Mouse (Mus musculus) left cerebral cortex, postnatal 14 days (tissue): ENCODE results near the gene Rpusd4. TPM values are rescaled to one million over a fixed set of nuclear protein-coding genes. Genes with fewer than 3 reads are reported as not detected.
A peak's percentile ranks its signal among the peaks of the same experiment; 100 is the strongest.

Source experiments
- DNase-seq, 2 experiments: peaks; one replicate each; pipeline ENCODE4 v3.0.0; 2021 to 2022; ENCODE audit warnings: low spot score in 2 of 2, mixed read lengths in 1 of 2
- intact Hi-C: fragments of 180-260 bp; cut with DNase I; formaldehyde crosslinking; loops from one replicate; pipeline ENCODE4 v1.15.1; 2025
- long read RNA-seq, 2 experiments: library from polyadenylated mRNA; stranded (forward); transcript quantifications; one replicate each; pipeline ENCODE4 v2.0.0; 2021
- total RNA-seq, 2 experiments: library from RNA; stranded (reverse); gene quantifications; 2 replicates each; pipeline ENCODE4 v1.2.3; 2021

Rpusd4 gene
- total RNA-seq = 1 to 10 TPM; 7.2 to 7.3 TPM
- long read RNA-seq, experiment 1, partial matches to known transcripts = 0 of 5 reads
- long read RNA-seq, experiment 1, other reads (novel, unspliced or antisense) = 0 of 5 reads
- long read RNA-seq, experiment 2, transcript Rpusd4-201 (7 exons, 1,821 nt) = major isoform, 7 of 7 reads
- long read RNA-seq, experiment 2, partial matches to known transcripts = 0 of 7 reads
- long read RNA-seq, experiment 2, other reads (novel, unspliced or antisense) = 0 of 7 reads

DNA sequence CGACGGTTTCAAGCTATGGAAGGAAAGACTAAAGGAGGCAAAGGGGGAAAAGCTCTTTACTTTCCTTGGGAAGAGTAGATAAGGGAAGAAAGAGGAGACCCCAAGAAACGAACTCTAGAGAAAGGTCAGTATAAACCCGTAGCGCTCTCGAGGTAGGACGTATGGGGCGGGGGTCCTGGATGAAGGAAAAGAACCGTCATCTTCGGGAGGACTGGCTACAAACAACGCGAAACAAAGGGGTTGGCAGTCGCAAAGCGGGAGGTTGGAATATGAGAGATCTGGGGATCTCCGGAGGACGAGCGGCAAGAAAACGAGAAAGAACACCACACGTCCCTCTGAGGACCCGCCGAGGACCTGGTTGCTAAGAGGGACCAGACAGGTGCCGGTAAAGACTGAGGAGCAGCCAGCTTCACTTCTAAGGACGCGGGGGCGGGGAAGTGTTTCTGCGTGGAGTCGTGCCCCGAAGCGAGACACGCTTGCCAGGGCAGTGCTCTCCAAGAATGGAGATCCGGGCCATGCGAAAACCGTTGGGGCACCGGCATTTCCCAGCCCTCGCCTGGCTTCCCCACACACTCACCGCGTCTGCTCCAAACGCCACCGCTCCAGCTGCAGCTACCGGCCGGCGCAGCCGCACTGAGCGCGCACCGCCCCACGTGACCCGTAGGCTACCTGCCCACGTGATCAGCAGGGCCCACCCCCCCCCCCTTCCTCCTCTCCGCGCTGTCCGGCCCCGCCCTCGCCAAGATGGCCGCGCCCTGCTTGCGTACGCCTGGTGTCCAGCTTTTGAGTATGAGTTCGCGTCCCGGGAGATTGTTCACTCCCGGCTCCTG lies at the start of gene Rpusd4, which contains the start of gene Fam118b:
Gene Rpusd4, plus strand, starts transcription at position 720 of the 830 bp plus-strand sequence.
Gene Fam118b, minus strand, starts transcription at position 660 of the 830 bp plus-strand sequence.
- DNase-seq = peak; percentile 94 to 95
- intact Hi-C loops = loop anchor here (2.0 kb wide), 1 partner anchor 57 kb away; the partner anchor contains the start of gene Foxred1

GRCm38 (mm10) chr9:35217963-35218362 lies 49.7 kb upstream of the Rpusd4 start:
- intact Hi-C loops = no loop called here
- DNase-seq = no peak

DNA sequence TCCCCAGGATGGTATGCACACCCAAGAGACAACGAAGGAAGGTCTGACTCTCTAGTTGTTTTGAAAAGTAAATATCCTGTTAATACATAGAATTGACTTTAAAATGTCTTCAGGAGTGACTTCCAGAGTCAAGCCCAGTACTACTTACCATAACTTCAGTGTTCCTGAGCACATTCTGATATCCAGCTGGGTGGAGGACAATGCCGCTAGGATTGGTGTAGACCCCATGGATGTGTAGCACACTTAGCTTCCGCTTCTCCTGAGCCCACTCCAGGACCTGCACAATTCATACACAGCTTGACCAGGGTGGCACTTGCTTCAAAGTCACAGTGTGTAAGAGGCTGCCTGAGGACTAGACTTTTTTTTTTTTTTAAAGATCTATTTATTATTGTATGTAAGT lies 44.2 kb upstream of the Rpusd4 start:
- intact Hi-C loops = no loop called here
- DNase-seq = no peak

DNA sequence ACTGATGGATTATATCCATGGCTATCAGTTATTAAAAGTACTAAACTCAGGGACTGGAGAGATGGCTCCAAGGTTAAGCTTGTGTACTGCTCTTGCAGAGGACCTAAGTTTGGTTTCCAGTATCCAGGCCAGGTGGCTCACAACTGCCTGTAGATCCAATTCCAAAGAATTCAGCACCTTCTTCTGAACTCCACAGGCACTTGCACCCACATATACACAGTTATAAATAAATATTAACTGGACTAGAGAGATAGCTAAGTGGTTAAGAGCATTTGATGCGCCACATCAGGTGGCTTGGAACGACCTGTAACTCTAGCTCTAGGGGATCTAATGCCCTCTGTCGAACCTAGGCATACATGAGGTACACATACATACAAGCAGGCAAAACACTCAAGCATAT lies 39.0 kb upstream of the Rpusd4 start:
- intact Hi-C loops = no loop called here
- DNase-seq = no peak

DNA sequence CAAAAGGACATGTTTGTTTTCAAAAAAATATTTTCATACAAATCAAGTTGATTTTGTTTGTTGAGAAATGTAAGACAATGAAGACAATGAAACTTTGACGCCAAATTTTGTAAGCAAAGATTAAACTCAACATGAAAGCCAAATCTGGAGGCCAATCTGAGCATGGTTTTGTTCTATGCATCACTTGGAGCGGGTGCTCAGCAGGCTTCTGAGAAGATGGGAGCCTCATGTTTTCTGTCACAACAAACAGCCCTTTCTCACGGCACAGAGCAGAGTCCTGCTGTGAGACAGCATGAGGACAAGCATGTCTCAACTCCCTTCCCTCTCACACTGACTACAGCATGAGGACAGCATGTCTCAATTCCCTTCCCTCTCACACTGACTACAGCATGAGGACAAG lies 31.7 kb upstream of the Rpusd4 start:
- DNase-seq = no peak
- intact Hi-C loops = no loop called here

GRCm38 (mm10) chr9:35238371-35238770 lies 29.3 kb upstream of the Rpusd4 start:
- no peak for DNase-seq
- intact Hi-C loops = no loop called here

DNA sequence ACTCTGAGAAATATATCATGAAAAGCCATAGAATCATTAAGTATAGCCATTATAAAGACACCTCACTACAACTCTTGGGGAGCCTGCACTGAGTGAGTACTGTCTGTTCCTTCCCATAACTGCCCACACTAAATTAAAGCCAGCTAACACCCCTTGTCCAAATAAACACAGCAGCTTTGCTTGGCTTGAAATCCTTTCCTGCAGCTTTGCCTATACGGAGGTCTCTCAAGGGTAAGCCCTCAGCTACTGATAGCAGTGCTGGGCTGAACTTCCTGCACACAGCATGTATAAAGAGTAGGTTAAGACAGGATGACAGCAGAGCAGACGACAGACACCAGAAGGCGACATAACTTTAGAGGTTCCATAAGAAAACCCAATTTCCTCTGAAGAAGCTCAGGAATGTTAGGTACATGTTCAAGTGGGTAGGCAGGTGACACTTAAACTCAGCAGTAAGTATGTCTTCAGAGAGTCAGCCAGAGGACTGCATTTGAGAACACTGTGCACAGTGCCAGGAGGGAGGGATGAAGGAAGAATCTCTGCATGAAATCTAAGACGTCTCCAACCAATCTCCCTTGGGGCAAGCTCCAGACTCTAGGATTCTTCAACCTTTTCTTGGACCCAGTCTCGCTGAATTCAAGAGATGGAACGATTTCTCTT lies 28.6 kb upstream of the Rpusd4 start:
- DNase-seq = no peak
- intact Hi-C loops = no loop called here

DNA sequence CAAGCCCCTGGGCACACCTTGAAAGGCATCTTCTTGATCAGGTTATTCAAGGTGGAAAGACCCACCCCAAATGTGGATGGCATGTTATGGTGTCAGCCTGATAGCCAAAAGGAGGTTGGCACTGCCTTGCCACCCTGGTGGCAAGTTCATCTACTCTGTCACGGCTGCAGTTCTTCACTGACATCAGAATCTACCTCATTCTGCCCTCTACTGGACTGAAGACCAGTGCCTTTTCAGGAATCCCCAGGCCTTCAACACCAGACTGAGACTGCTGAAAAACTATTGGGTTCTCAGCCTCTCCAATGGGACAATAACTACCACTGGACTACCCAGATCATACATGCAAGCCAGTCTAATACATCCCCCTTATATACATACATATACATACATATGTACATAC lies 27.9 kb upstream of the Rpusd4 start:
- no peak for DNase-seq
- intact Hi-C loops = no loop called here

GRCm38 (mm10) chr9:35247405-35247804 lies 20.3 kb upstream of the Rpusd4 start:
- intact Hi-C loops = no loop called here
- DNase-seq = no peak

GRCm38 (mm10) chr9:35249476-35249875 lies 18.2 kb upstream of the Rpusd4 start:
- no peak for DNase-seq
- intact Hi-C loops = no loop called here

GRCm38 (mm10) chr9:35257365-35257764 lies 10.3 kb upstream of the Rpusd4 start:
- no peak for DNase-seq
- intact Hi-C loops = no loop called here

DNA sequence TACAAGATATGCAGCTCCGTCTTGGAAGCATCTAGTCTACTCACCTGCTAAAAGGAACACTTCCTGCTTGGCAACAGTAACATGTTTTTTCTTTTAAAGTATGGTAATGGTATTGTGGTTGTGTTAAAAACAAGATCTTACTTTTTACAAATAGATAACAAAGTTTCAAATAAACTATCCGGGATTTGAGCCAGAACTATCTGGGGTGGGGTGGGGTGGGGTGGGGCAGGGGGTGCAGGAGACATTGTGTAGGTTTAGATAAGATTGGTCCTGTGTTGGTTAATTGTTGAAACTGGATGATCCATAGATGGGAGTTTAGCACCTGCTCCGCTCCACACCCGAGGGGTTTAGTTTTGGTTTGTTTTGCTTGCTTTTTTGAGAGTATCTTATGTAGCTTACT lies 5.2 kb upstream of the Rpusd4 start:
- no peak for DNase-seq
- intact Hi-C loops = no loop called here

GRCm38 (mm10) chr9:35263431-35263830 lies 4.2 kb upstream of the Rpusd4 start:
- DNase-seq = no peak
- intact Hi-C loops = no loop called here

GRCm38 (mm10) chr9:35264509-35264908 lies 3.2 kb upstream of the Rpusd4 start:
- DNase-seq = no peak
- intact Hi-C loops = no loop called here

DNA sequence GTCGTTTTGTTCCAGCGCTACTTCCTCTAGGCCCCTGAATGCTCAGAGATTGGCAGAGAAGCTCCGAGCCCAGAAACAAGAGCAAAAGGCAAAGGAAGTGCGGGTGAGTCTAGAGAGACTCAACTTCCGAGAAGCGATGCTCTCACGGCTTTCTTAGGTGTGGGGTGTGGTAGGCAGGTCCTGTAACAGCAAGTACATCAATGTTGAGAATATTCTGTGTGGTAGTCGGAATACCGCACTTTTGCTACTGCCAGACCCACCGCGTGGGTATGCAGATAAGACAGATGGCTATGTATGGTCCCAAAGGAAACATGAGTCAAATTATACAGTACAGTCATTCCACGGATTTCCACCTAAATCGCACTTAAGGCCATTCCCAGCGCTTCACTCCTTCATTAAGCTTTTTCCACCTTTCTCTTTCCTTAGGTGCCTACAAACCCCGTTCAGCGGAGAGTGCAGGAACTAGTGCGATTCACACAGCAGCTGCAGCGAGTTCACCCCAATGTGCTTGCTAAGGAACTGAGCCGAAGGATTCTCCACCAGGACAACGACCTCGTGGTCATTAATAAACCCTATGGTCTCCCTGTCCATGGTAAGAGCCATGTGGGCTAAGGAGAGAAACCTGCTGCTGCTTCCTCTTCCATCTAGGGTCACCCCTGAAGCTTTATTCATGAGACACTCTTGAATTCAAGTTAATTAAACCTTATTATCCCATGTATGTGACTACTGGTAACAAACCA lies 481 bp downstream of the Rpusd4 start:
- peak in 1 of 2 experiments; percentile 14 for DNase-seq
- intact Hi-C loops = loop anchor here (2.0 kb wide), 1 partner anchor 57 kb away; the partner anchor contains the start of gene Foxred1

GRCm38 (mm10) chr9:35277855-35278365 lies 10.2 kb downstream of the Rpusd4 start:
- intact Hi-C loops = no loop called here
- DNase-seq = peak in 1 of 2 experiments; percentile 32

DNA sequence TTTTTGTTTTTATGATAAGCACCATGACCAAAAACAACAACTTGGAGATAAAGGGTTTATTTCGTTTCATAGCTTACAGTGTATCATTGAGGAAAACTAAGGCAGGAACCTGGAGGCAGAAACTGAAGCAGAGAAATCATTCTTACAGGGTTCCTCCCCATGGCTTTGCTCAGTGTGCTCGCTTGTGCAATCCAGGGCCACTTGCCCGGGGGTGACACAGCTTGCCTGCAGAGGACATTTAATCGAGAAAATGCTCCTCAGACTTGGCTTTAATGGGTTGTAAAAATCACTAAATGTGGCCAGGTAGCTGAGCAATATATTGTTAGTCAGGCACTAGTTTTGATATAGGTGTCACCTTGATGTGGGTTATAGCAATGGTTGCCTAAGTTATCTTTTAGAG lies 10.8 kb downstream of the Rpusd4 start:
- intact Hi-C loops = no loop called here
- DNase-seq = no peak

GRCm38 (mm10) chr9:35282006-35282850 lies 14.6 kb downstream of the Rpusd4 start:
- intact Hi-C loops = loop anchor here (1.0 to 5.0 kb wide), 5 partner anchors 50 to 259 kb away; partner anchors contain the start of gene Cdon

More at GRCm38 (mm10) chr9:35282006-35282850, 14.6 kb downstream of the Rpusd4 start:
- peak; percentile 62 to 81 for DNase-seq
